Mouse (Mus musculus) MEL (cell line): ENCODE results near the gene Tcf12.

Experiments
- CTCF ChIP-seq, 3 experiments: IDR thresholded peaks in 2 of 3; conservative IDR thresholded peaks in 1 of 3; 2 replicates each; pipeline ENCODE4 v1.5.1; 2011 to 2012; ENCODE audit warnings: low read length in 3 of 3, low read depth in 2 of 3, mild to moderate bottlenecking in 2 of 3, improper control_type of control experiment in 1 of 3, inconsistent platforms in 1 of 3, mixed read lengths in 1 of 3, moderate library complexity in 1 of 3; ENCODE audit not compliant: control insufficient read depth in 1 of 3, insufficient read depth in 1 of 3, poor library complexity in 1 of 3, severe bottlenecking in 1 of 3
- EP300 ChIP-seq, 2 experiments: IDR thresholded peaks; 2 replicates each; pipeline ENCODE4 v1.6.1; 2011; ENCODE audit warnings: improper control_type of control experiment in 2 of 2, low read length in 2 of 2, low read depth in 1 of 2, mild to moderate bottlenecking in 1 of 2
- HCFC1 ChIP-seq: IDR thresholded peaks from 2 replicates; pipeline ENCODE4 v1.6.1; 2012; ENCODE audit warnings: low read depth, mild to moderate bottlenecking, inconsistent platforms, low read length, improper control_type of control experiment, moderate library complexity
- JUND ChIP-seq: IDR thresholded peaks from 2 replicates; pipeline ENCODE4 v1.6.1; 2011; ENCODE audit warnings: low read depth, mild to moderate bottlenecking, improper control_type of control experiment, low read length
- MAX ChIP-seq: IDR thresholded peaks from 2 replicates; pipeline ENCODE4 v1.6.1; 2011; ENCODE audit warnings: low read length, improper control_type of control experiment
- MXI1 ChIP-seq: IDR thresholded peaks from 2 replicates; pipeline ENCODE4 v1.6.1; 2011; ENCODE audit warnings: mild to moderate bottlenecking, low read depth, low read length, improper control_type of control experiment
- POLR2A ChIP-seq, 2 experiments: IDR thresholded peaks; 2 replicates each; pipeline ENCODE4 v1.6.1; 2011 to 2012; ENCODE audit warnings: low read length in 2 of 2, mild to moderate bottlenecking in 2 of 2, control low read depth in 1 of 2, improper control_type of control experiment in 1 of 2, low read depth in 1 of 2, moderate library complexity in 1 of 2; ENCODE audit not compliant: control insufficient read depth in 1 of 2, insufficient read depth in 1 of 2, poor library complexity in 1 of 2
- POLR2AphosphoS2 ChIP-seq: IDR thresholded peaks from 2 replicates; pipeline ENCODE4 v1.6.1; 2011; ENCODE audit warnings: low read length, improper control_type of control experiment
- TAL1 ChIP-seq: IDR thresholded peaks from 2 replicates; pipeline ENCODE4 v1.6.1; 2012; ENCODE audit warnings: mild to moderate bottlenecking, inconsistent platforms, low read length, moderate library complexity, mixed read lengths
- USF1 ChIP-seq: IDR thresholded peaks from 2 replicates; pipeline ENCODE4 v1.6.1; 2014; ENCODE audit warnings: low read depth, mild to moderate bottlenecking, inconsistent platforms, low read length, improper control_type of control experiment, moderate library complexity
- ZNF384 ChIP-seq: IDR thresholded peaks from 2 replicates; pipeline ENCODE4 v1.6.1; 2012; ENCODE audit warnings: low read depth, mild to moderate bottlenecking, inconsistent platforms, low read length, improper control_type of control experiment

DNA sequence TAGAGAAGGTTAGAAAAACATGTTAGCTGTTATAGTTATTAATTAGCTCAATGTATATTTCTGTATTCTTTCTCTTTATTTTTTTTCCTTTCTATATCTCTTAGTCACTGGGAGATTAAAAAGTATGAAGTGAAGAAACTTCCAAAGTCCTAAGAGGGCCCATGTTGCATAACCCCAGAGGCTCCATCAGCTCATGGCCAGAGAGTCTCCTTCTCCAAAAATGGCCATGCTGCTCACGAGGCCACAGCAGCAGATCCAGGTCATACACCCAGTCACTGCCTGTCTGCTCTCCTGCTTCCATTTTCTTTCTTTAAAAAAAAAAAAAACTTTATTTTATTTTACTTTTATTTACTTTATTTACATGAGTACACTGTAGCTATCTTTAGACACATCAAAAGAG, 45.4 kb upstream of the Tcf12 start:
- TF ChIP-seq USF1 (no peak), JUND (no peak), CTCF (IDR thresholded peaks at IDR 0.05 in 2 of 3, conservative IDR thresholded peaks at IDR 0.05 in 1 of 3; ENCODE audit: control insufficient read depth in 1 of 3, insufficient read depth in 1 of 3, low read depth in 2 of 3, low read length in 3 of 3, poor library complexity in 1 of 3, severe bottlenecking in 1 of 3) (no peak), POLR2A (IDR thresholded peaks at IDR 0.05; ENCODE audit: control insufficient read depth in 1 of 2, insufficient read depth in 1 of 2, low read depth in 1 of 2, low read length in 2 of 2, poor library complexity in 1 of 2) (no peak), POLR2AphosphoS2 (no peak), EP300 (IDR thresholded peaks at IDR 0.05; ENCODE audit: low read depth in 1 of 2, low read length in 2 of 2) (no peak), ZNF384 (no peak), HCFC1 (no peak), MAX (no peak), MXI1 (no peak), TAL1 (no peak)
